Mouse (Mus musculus) liver, adult 2 months (tissue): ENCODE measurements around the gene 1700102P08Rik. TPM values are rescaled to one million over a fixed set of nuclear protein-coding genes. Genes with fewer than 3 reads are reported as not detected.
A peak's percentile ranks its signal among the peaks of the same experiment; 100 is the strongest.

ENCODE experiments used
- DNase-seq: peaks from one replicate; pipeline ENCODE4 v3.0.0-alpha.2; 2011; ENCODE audit warnings: low read depth, low spot score; ENCODE audit errors: extremely low read depth
- H3K27ac ChIP-seq: fragments of 200-500 bp; replicated peaks from 2 replicates; pipeline ENCODE4 v1.5.1; 2012; ENCODE audit warnings: low read depth, mild to moderate bottlenecking, control low read depth, inconsistent platforms, low read length; ENCODE audit not compliant: insufficient read depth
- H3K27me3 ChIP-seq: fragments of 200-500 bp; 2 replicates; pipeline ENCODE4 v1.6.1; 2012; ENCODE audit warnings: mild to moderate bottlenecking, moderate library complexity, low read length, inconsistent platforms; ENCODE audit not compliant: control insufficient read depth, insufficient read depth
- H3K36me3 ChIP-seq: fragments of 200-500 bp; 2 replicates; pipeline ENCODE4 v1.6.1; 2012; ENCODE audit warnings: low read length, inconsistent platforms; ENCODE audit not compliant: control insufficient read depth, insufficient read depth
- H3K4me1 ChIP-seq: fragments of 200-500 bp; 2 replicates; pipeline ENCODE4 v1.6.1; 2011; ENCODE audit warnings: low read length; ENCODE audit not compliant: control insufficient read depth, insufficient read depth
- H3K4me3 ChIP-seq: fragments of 200-500 bp; 2 replicates; pipeline ENCODE4 v1.5.1; 2011; ENCODE audit warnings: low read depth, mild to moderate bottlenecking, control low read depth, low read length, moderate library complexity; ENCODE audit not compliant: insufficient read depth
- H3K79me2 ChIP-seq: fragments of 200-500 bp; 2 replicates; pipeline ENCODE4 v1.6.1; 2012; ENCODE audit warnings: inconsistent platforms, mild to moderate bottlenecking, low read length, moderate library complexity; ENCODE audit not compliant: control insufficient read depth, insufficient read depth
- H3K9ac ChIP-seq: fragments of 200-500 bp; 2 replicates; pipeline ENCODE4 v1.6.1; 2012; ENCODE audit warnings: low read depth, mild to moderate bottlenecking, control low read depth, inconsistent platforms, low read length
- CTCF ChIP-seq: fragments of 200-500 bp; IDR thresholded peaks from 2 replicates; pipeline ENCODE4 v1.5.1; 2011; ENCODE audit warnings: low read depth, low read length, control low read depth
- POLR2A ChIP-seq: fragments of 200-500 bp; IDR thresholded peaks from 2 replicates; pipeline ENCODE4 v1.6.1; 2011; ENCODE audit warnings: low read length, control low read depth; ENCODE audit not compliant: insufficient read depth; ENCODE audit errors: extremely low read depth
- WGBS: fragments of 180-500 bp; shearing (Covaris S2); methylation state at CpG from one replicate; pipeline ENCODE4 v1.1.7; 2018; 5-methylcytosine and 5-hydroxymethylcytosine counted together
- polyA plus RNA-seq: library from polyadenylated mRNA; depleted of rRNA; stranded (reverse); fragments of >200 nt; gene quantifications from 2 replicates; pipeline ENCODE4 v1.2.3, GENCODE M21; 2012
- total RNA-seq: library from RNA; depleted of rRNA; stranded (reverse); fragments of >200 nt; gene quantifications from 2 replicates; pipeline ENCODE4 v1.2.3, GENCODE M21; 2014

Gene 1700102P08Rik
- total and polyA plus RNA-seq, 2 experiments: not detected

DNA sequence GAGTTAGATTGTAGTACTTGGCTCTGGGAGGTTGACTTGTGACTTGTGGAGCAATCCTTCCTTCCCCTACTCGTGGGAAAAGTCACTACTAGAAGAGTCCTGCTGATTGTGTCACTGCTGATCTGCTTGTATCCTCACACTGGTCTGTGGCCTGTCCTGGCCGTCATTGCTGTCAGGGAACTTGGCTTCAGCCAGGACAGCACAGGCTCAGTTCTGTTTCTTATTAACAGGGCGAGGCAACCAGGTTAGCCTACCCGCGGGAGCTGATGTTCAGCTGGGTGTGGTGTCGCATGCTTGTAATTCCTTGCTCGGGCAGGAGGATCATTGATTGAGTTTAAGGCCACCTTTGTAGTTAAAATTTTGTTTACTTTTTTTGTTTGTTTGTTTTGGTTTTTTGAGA lies 7.6 kb upstream of the 1700102P08Rik start:
- no peak overlapping the region for H3K4me3 ChIP-seq
- H3K9ac ChIP-seq: no peak overlapping the region
- peak overlapping the region; percentile 3; the same call in 1 of the 2 replicates for H3K27ac ChIP-seq
- H3K4me1 ChIP-seq: peaks cover 4% of the 10 kb centered on the region
- peak; percentile 64 for DNase-seq
- TF ChIP-seq POLR2A: no peak
- TF ChIP-seq CTCF: no peak
- H3K27me3 ChIP-seq: no peaks in the 10 kb centered on the region
- H3K36me3 ChIP-seq: peaks cover 66% of the 10 kb centered on the region
- no peaks in the 10 kb centered on the region; the same call in 1 of the 2 replicates for H3K79me2 ChIP-seq
- 23% methylated on average over 7 of the region's 7 CpGs for WGBS

DNA sequence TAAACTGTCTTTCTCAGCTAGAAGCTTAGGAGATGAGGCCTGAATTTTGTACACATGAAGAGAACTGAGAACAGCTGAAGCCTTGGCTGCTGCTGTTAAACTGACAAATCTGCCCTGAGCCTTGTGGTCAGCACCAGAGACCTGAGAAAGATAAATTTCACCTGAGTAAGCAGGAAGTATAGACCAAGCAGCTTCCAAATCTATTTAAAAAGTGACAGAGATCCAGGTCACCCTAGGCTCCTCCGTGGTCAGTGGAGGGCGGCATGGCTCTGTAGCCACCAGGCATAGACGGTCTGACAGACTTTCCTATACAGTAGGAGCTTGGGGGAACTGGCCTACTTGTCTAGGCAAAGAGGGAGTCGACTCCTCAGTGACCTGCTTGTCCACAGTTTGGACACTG lies 5.8 kb upstream of the 1700102P08Rik start:
- 95% methylated on average over 4 of the region's 4 CpGs for WGBS
- no peak overlapping the region for H3K9ac ChIP-seq
- no peaks in the 10 kb centered on the region for H3K27me3 ChIP-seq
- H3K4me3 ChIP-seq: no peak overlapping the region
- peaks cover 67% of the 10 kb centered on the region for H3K36me3 ChIP-seq
- DNase-seq: no peak
- TF ChIP-seq CTCF (no peak), POLR2A (no peak)
- H3K79me2 ChIP-seq: no peaks in the 10 kb centered on the region
- peaks cover 4% of the 10 kb centered on the region for H3K4me1 ChIP-seq
- H3K27ac ChIP-seq: no peak overlapping the region

DNA sequence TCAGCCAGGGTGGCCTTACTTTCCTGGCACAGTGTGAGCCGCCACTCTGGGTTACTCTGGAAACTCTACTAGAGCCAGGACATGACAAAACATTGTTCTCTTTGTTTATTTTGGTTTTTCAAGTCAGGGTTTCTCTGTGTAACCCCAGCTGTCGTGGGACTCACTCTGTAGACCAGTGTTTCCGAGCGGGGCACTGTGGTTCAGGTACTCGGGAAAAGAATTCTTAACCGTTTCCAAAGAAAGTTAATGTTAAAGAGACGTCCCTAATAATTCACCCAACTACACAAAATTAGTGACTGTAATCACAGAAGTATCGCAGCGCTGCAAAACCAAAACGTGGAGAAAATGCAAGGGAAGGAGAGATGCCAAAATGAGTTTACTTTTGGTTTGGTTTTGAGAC lies 4.0 kb upstream of the 1700102P08Rik start:
- Histone ChIP-seq H3K27ac (no peak overlapping the region), H3K79me2 (no peaks in the 10 kb centered on the region), H3K27me3 (no peaks in the 10 kb centered on the region), H3K4me1 (peaks cover 9% of the 10 kb centered on the region), H3K4me3 (no peak overlapping the region), H3K36me3 (peaks cover 65% of the 10 kb centered on the region), H3K9ac (no peak overlapping the region)
- 96% methylated on average over 10 of the region's 10 CpGs for WGBS
- TF ChIP-seq POLR2A: no peak
- no peak for TF ChIP-seq CTCF
- no peak for DNase-seq

DNA sequence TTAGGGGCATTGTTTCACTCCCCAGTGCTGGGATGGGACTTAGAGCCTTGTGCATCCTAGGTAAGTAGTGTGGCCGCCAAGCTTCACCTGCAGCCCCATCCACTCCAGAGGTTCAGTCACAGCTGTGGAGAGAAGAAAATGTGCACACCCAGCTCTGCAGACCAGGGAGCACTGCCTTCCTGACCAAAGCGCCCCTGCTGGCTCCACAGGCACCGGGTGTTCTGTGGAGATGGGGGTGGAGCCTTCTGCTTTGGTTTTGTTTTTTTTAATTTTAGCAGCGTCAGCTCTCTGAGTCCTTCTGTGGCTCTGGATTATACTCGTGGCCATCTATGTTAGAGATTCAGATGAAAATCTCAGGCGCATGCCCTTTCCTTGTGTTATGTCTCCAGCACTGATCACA lies 3.4 kb upstream of the 1700102P08Rik start:
- Histone ChIP-seq H3K4me3 (no peak overlapping the region), H3K27me3 (no peaks in the 10 kb centered on the region), H3K4me1 (peaks cover 15% of the 10 kb centered on the region), H3K36me3 (peaks cover 62% of the 10 kb centered on the region), H3K9ac (no peak overlapping the region), H3K27ac (no peak overlapping the region), H3K79me2 (no peaks in the 10 kb centered on the region)
- DNase-seq: no peak
- WGBS: 80% methylated on average over 6 of the region's 6 CpGs
- TF ChIP-seq POLR2A: no peak
- TF ChIP-seq CTCF: no peak

DNA sequence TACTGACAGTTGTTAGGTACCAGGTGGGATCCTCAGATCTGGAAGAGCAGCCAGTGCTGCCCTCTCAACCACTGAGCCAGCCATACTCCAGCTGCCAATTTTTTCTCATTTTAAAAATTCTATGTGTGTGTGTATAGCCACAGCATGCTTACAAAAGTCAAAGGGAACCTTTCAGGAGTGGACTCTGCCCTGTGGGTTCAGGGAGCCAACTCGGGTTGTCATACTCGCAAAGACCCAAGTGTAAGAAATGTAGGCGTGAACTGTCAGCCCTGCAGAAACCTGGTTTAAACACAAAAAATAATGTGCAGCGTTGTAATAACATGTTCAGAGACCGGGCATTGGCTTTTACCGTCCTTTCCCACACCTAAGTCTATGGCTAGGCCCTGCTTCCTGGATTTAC lies 1.6 kb downstream of the 1700102P08Rik start:
- WGBS: 63% methylated on average over 6 of the region's 6 CpGs
- no peak overlapping the region for H3K9ac ChIP-seq
- no peaks in the 10 kb centered on the region for H3K79me2 ChIP-seq
- H3K4me1 ChIP-seq: peaks cover 19% of the 10 kb centered on the region
- TF ChIP-seq POLR2A (no peak), CTCF (no peak)
- no peaks in the 10 kb centered on the region for H3K27me3 ChIP-seq
- no peak overlapping the region for H3K4me3 ChIP-seq
- peaks cover 29% of the 10 kb centered on the region for H3K36me3 ChIP-seq
- peak overlapping the region; percentile 67; the same call in 1 of the 2 replicates for H3K27ac ChIP-seq
- DNase-seq: peak; percentile 75

DNA sequence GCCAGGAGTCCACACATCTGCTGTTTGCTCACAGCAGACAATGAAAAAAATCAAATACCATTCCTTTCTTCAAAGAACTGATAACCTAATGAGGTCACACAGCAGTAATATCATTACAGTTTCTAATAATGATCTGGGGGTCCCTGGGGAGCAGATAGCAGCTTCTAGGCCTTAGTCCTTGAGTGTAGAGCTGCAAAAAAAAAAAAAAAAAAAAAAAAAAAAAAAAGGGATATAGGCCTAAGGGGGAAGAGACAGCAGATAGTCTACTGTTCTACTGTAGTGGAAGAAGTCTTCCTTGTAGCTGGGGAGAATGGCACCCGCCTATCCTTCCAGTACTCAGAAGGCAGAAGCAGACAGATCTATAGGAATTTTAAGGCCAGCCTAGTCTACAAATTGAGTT lies 2.8 kb downstream of the 1700102P08Rik start:
- no peak for TF ChIP-seq CTCF
- no peak for TF ChIP-seq POLR2A

More for the DNA sequence above, 2.8 kb downstream of the 1700102P08Rik start:
- peaks cover 20% of the 10 kb centered on the region for H3K36me3 ChIP-seq
- no peaks in the 10 kb centered on the region for H3K79me2 ChIP-seq
- H3K4me3 ChIP-seq: no peak overlapping the region
- no peak overlapping the region for H3K27ac ChIP-seq
- peaks cover 19% of the 10 kb centered on the region for H3K4me1 ChIP-seq
- no peak overlapping the region for H3K9ac ChIP-seq
- no peak for DNase-seq
- no peaks in the 10 kb centered on the region for H3K27me3 ChIP-seq
- WGBS: 96% methylated on average over 1 of the region's 1 CpGs
